Mouse (Mus musculus): ENCODE results near the gene Scarf2. TPM values are rescaled to one million over a fixed set of nuclear protein-coding genes. Genes with fewer than 3 reads are reported as not detected.

Gene Scarf2
- total and polyA plus RNA-seq, 3 experiments: 0.62 to 1.2 TPM; not detected in 1

- DNase-seq (ENCODE audit: low read depth, low spot score): no peak
- H3K4me3 ChIP-seq (ENCODE audit: control insufficient read depth in 1 of 2, insufficient read depth in 1 of 2, low read depth in 2 of 2, low read length in 2 of 2): no peak overlapping the region
- H3K27me3 ChIP-seq (ENCODE audit: control insufficient read depth in 1 of 2, insufficient read depth in 2 of 2, low read length in 2 of 2): no peaks in the 10 kb centered on the region
Measured at GRCm38 (mm10) chr16:17795643-17796042, 1.4 kb upstream of the Scarf2 start.

GRCm38 (mm10) chr16:17796519-17796918, 563 bp upstream of the Scarf2 start:
- TF ChIP-seq GABPA (IDR thresholded peaks at IDR 0.05; ENCODE audit: low read depth, low read length): no peak
- TF ChIP-seq ZC3H11A (IDR thresholded peaks at IDR 0.05; ENCODE audit: low read depth, low read length): no peak
- TF ChIP-seq POLR2AphosphoS2 (IDR thresholded peaks at IDR 0.05; ENCODE audit: low read length): no peak
- TF ChIP-seq TAL1 (IDR thresholded peaks at IDR 0.05; ENCODE audit: low read length): no peak
- TF ChIP-seq POLR2AphosphoS5 (IDR thresholded peaks at IDR 0.05; ENCODE audit: borderline replicate concordance, low read depth, low read length): no peak
- TF ChIP-seq MAZ (IDR thresholded peaks at IDR 0.05; ENCODE audit: low read depth, low read length): no peak
- TF ChIP-seq ZNF384 (IDR thresholded peaks at IDR 0.05; ENCODE audit: low read depth, low read length): no peak
- no peak for TF ChIP-seq CHD2 (IDR thresholded peaks at IDR 0.05; ENCODE audit: low read length)
- TF ChIP-seq POLR2A (IDR thresholded peaks at IDR 0.05; ENCODE audit: control insufficient read depth in 1 of 2, insufficient read depth in 1 of 2, low read depth in 1 of 2, low read length in 2 of 2, poor library complexity in 1 of 2): no peak
- TF ChIP-seq NELFE (IDR thresholded peaks at IDR 0.05; ENCODE audit: low read depth, low read length): no peak
- TF ChIP-seq KAT2A (conservative IDR thresholded peaks at IDR 0.05; ENCODE audit: low read depth, low read length): no peak
- no peaks in the 10 kb centered on the region for H3K9me3 ChIP-seq (replicated peaks; ENCODE audit: insufficient read depth, low read length)
- no peak overlapping the region for H3K4me3 ChIP-seq (ENCODE audit: control insufficient read depth in 1 of 2, insufficient read depth in 1 of 2, low read depth in 2 of 2, low read length in 2 of 2)
- H3K9ac ChIP-seq (ENCODE audit: control insufficient read depth, low read depth, low read length, poor library complexity, severe bottlenecking): no peak overlapping the region
- H3K27ac ChIP-seq (ENCODE audit: control insufficient read depth, low read depth, low read length): no peak overlapping the region
- peaks cover 0 to 2% of the 10 kb centered on the region in 2 experiments; a peak in 2 of 4 replicates for H3K36me3 ChIP-seq (ENCODE audit: control insufficient read depth in 1 of 2, insufficient read depth in 2 of 2, low read length in 2 of 2)
- DNase-seq (ENCODE audit: low read depth, low spot score): no peak
- no peaks in the 10 kb centered on the region for H3K4me1 ChIP-seq (ENCODE audit: control insufficient read depth in 1 of 2, insufficient read depth in 2 of 2, low read length in 2 of 2)
- H3K79me2 ChIP-seq (ENCODE audit: control insufficient read depth, insufficient read depth, low read length, poor library complexity): no peaks in the 10 kb centered on the region
- no peaks in the 10 kb centered on the region for H3K27me3 ChIP-seq (ENCODE audit: control insufficient read depth in 1 of 2, insufficient read depth in 2 of 2, low read length in 2 of 2)

More at GRCm38 (mm10) chr16:17795643-17796042, 1.4 kb upstream of the Scarf2 start:
- Histone ChIP-seq H3K36me3 (ENCODE audit: control insufficient read depth in 1 of 2, insufficient read depth in 2 of 2, low read length in 2 of 2) (peaks cover 0 to 2% of the 10 kb centered on the region in 2 experiments; a peak in 2 of 4 replicates), H3K27ac (ENCODE audit: control insufficient read depth, low read depth, low read length) (no peak overlapping the region), H3K4me1 (ENCODE audit: control insufficient read depth in 1 of 2, insufficient read depth in 2 of 2, low read length in 2 of 2) (no peaks in the 10 kb centered on the region), H3K9me3 (replicated peaks; ENCODE audit: insufficient read depth, low read length) (no peaks in the 10 kb centered on the region), H3K79me2 (ENCODE audit: control insufficient read depth, insufficient read depth, low read length, poor library complexity) (no peaks in the 10 kb centered on the region), H3K9ac (ENCODE audit: control insufficient read depth, low read depth, low read length, poor library complexity, severe bottlenecking) (no peak overlapping the region)
- TF ChIP-seq GATA1 (IDR thresholded peaks at IDR 0.05; ENCODE audit: low read depth, low read length): no peak
- TF ChIP-seq RAD21 (IDR thresholded peaks at IDR 0.05; ENCODE audit: low read depth, low read length): no peak
- TF ChIP-seq SIN3A (IDR thresholded peaks at IDR 0.05; ENCODE audit: low read length): no peak
- TF ChIP-seq MEF2A (IDR thresholded peaks at IDR 0.05; ENCODE audit: extremely low read depth, insufficient replicate concordance, low read depth, low read length, poor library complexity, severe bottlenecking): no peak
- TF ChIP-seq POLR2A (IDR thresholded peaks at IDR 0.05; ENCODE audit: control insufficient read depth in 1 of 2, insufficient read depth in 1 of 2, low read depth in 1 of 2, low read length in 2 of 2, poor library complexity in 1 of 2): no peak
- TF ChIP-seq TAL1 (IDR thresholded peaks at IDR 0.05; ENCODE audit: low read length): no peak
